Mouse (Mus musculus) CH12.LX (cell line): ENCODE measurements around the gene Tcl1b1. TPM values are rescaled to one million over a fixed set of nuclear protein-coding genes. Genes with fewer than 3 reads are reported as not detected.
"Not testable (repeated sequence)": the region's sequence is repeated elsewhere in the genome, so short reads cannot be mapped to it uniquely, and the experiment has no call there.

ENCODE experiments used
- DNase-seq: peaks from one replicate; pipeline ENCODE4 v3.0.0-alpha.2; 2013; ENCODE audit errors: extremely low read depth
- H3K27ac ChIP-seq: 2 replicates; pipeline ENCODE4 v1.5.1; 2012; ENCODE audit warnings: low read depth, mild to moderate bottlenecking, control low read depth, moderate library complexity; ENCODE audit not compliant: insufficient read depth
- H3K27me3 ChIP-seq: replicated peaks from 2 replicates; pipeline ENCODE3; 2012; ENCODE audit warnings: inconsistent platforms
- H3K36me3 ChIP-seq, 2 experiments: replicated peaks in 1 of 2; 2 replicates each; pipeline versions ENCODE3 to v1.6.1; 2012; ENCODE audit warnings: inconsistent platforms in 1 of 2, low read length in 1 of 2, mild to moderate bottlenecking in 1 of 2, mixed read lengths in 1 of 2, moderate library complexity in 1 of 2; ENCODE audit not compliant: control insufficient read depth in 1 of 2, insufficient read depth in 1 of 2
- H3K4me1 ChIP-seq, 2 experiments: 2 replicates each; pipeline ENCODE4 v1.6.1; 2012; ENCODE audit warnings: inconsistent platforms in 1 of 2, moderate library complexity in 1 of 2; ENCODE audit not compliant: insufficient read depth in 2 of 2, control insufficient read depth in 1 of 2
- H3K4me2 ChIP-seq: 2 replicates; pipeline ENCODE4 v1.6.1; 2012; ENCODE audit warnings: low read depth, mild to moderate bottlenecking, control low read depth; ENCODE audit not compliant: poor library complexity, insufficient read depth, severe bottlenecking
- H3K4me3 ChIP-seq, 3 experiments: fragments of 150-350 bp in 1 of 3; sonication (generic) in 1 of 3; replicated peaks in 1 of 3; 2 replicates each; pipeline versions ENCODE3 to v1.5.1; 2011 to 2012; ENCODE audit warnings: low read depth in 2 of 3, low read length in 2 of 3, mild to moderate bottlenecking in 2 of 3, moderate library complexity in 2 of 3, control low read depth in 1 of 3, improper control_type of control experiment in 1 of 3, inconsistent platforms in 1 of 3, mixed read lengths in 1 of 3; ENCODE audit not compliant: poor library complexity in 1 of 3
- H3K79me2 ChIP-seq: replicated peaks from 2 replicates; pipeline ENCODE4 v1.6.1; 2012; ENCODE audit warnings: mild to moderate bottlenecking, moderate library complexity; ENCODE audit not compliant: control insufficient read depth, poor library complexity, insufficient read depth, severe bottlenecking; ENCODE audit errors: extremely low read depth
- H3K9ac ChIP-seq: 2 replicates; pipeline ENCODE4 v1.6.1; 2012; ENCODE audit warnings: low read depth, mild to moderate bottlenecking, control low read depth, moderate library complexity; ENCODE audit not compliant: insufficient read depth
- H3K9me3 ChIP-seq: replicated peaks from 2 replicates; pipeline ENCODE3; 2012; ENCODE audit warnings: low read length, inconsistent platforms, mixed read lengths
- BHLHE40 ChIP-seq: IDR thresholded peaks from 2 replicates; pipeline ENCODE4 v1.6.1; 2011; ENCODE audit warnings: mild to moderate bottlenecking, low read depth, low read length, improper control_type of control experiment
- CHD1 ChIP-seq: IDR thresholded peaks from 2 replicates; pipeline ENCODE4 v1.6.1; 2012; ENCODE audit warnings: low read depth, low read length, improper control_type of control experiment, inconsistent platforms
- CHD2 ChIP-seq: IDR thresholded peaks from 2 replicates; pipeline ENCODE4 v1.6.1; 2011; ENCODE audit warnings: low read length, improper control_type of control experiment
- GABPA ChIP-seq: IDR thresholded peaks from 2 replicates; pipeline ENCODE4 v1.6.1; 2012; ENCODE audit warnings: low read depth, low read length, improper control_type of control experiment, inconsistent platforms; ENCODE audit not compliant: insufficient replicate concordance
- HCFC1 ChIP-seq: IDR thresholded peaks from 2 replicates; pipeline ENCODE4 v1.6.1; 2012; ENCODE audit warnings: low read depth, mild to moderate bottlenecking, inconsistent platforms, low read length, improper control_type of control experiment
- JUN ChIP-seq: IDR thresholded peaks from 2 replicates; pipeline ENCODE4 v1.6.1; 2011; ENCODE audit warnings: low read depth, mild to moderate bottlenecking, low read length, improper control_type of control experiment, moderate library complexity; ENCODE audit not compliant: insufficient read depth
- JUND ChIP-seq: conservative IDR thresholded peaks from 2 replicates; pipeline ENCODE4 v1.6.1; 2011; ENCODE audit warnings: low read depth, low read length, improper control_type of control experiment
- MAFK ChIP-seq: IDR thresholded peaks from 2 replicates; pipeline ENCODE4 v1.6.1; 2011; ENCODE audit warnings: low read length, improper control_type of control experiment; ENCODE audit not compliant: insufficient replicate concordance
- MAX ChIP-seq: IDR thresholded peaks from 2 replicates; pipeline ENCODE4 v1.6.1; 2011; ENCODE audit warnings: low read length, improper control_type of control experiment
- MAZ ChIP-seq: IDR thresholded peaks from 2 replicates; pipeline ENCODE4 v1.6.1; 2012; ENCODE audit warnings: low read depth, mild to moderate bottlenecking, inconsistent platforms, low read length, improper control_type of control experiment, moderate library complexity
- MXI1 ChIP-seq: IDR thresholded peaks from 2 replicates; pipeline ENCODE4 v1.6.1; 2011; ENCODE audit warnings: mild to moderate bottlenecking, low read depth, low read length, improper control_type of control experiment
- MYC ChIP-seq: IDR thresholded peaks from 2 replicates; pipeline ENCODE4 v1.6.1; 2011; ENCODE audit warnings: low read depth, mild to moderate bottlenecking, improper control_type of control experiment, low read length
- NELFE ChIP-seq: IDR thresholded peaks from 2 replicates; pipeline ENCODE4 v1.6.1; 2011; ENCODE audit warnings: low read depth, low read length, improper control_type of control experiment
- NRF1 ChIP-seq: IDR thresholded peaks from 2 replicates; pipeline ENCODE4 v1.6.1; 2014; ENCODE audit warnings: low read depth, mild to moderate bottlenecking, inconsistent platforms, low read length, improper control_type of control experiment, moderate library complexity
- POLR2AphosphoS2 ChIP-seq: IDR thresholded peaks from 2 replicates; pipeline ENCODE4 v1.6.1; 2011; ENCODE audit warnings: low read depth, low read length, improper control_type of control experiment
- RAD21 ChIP-seq: IDR thresholded peaks from 2 replicates; pipeline ENCODE4 v1.6.1; 2011; ENCODE audit warnings: low read depth, mild to moderate bottlenecking, low read length, improper control_type of control experiment, moderate library complexity
- RCOR1 ChIP-seq: conservative IDR thresholded peaks from 2 replicates; pipeline ENCODE4 v1.6.1; 2012; ENCODE audit warnings: low read depth, mild to moderate bottlenecking, inconsistent platforms, low read length, improper control_type of control experiment
- SMC3 ChIP-seq: IDR thresholded peaks from 2 replicates; pipeline ENCODE4 v1.6.1; 2011; ENCODE audit warnings: low read depth, low read length, improper control_type of control experiment
- TCF12 ChIP-seq: IDR thresholded peaks from 2 replicates; pipeline ENCODE4 v1.6.1; 2014; ENCODE audit warnings: low read depth, mild to moderate bottlenecking, inconsistent platforms, low read length, improper control_type of control experiment
- UBTF ChIP-seq: IDR thresholded peaks from 2 replicates; pipeline ENCODE4 v1.6.1; 2012; ENCODE audit warnings: low read depth, mild to moderate bottlenecking, inconsistent platforms, low read length, improper control_type of control experiment, moderate library complexity
- USF1 ChIP-seq: IDR thresholded peaks from 2 replicates; pipeline ENCODE4 v1.6.1; 2014; ENCODE audit warnings: low read depth, mild to moderate bottlenecking, inconsistent platforms, low read length, improper control_type of control experiment
- ZMIZ1 ChIP-seq: IDR thresholded peaks from 2 replicates; pipeline ENCODE4 v1.6.1; 2012; ENCODE audit warnings: low read depth, mild to moderate bottlenecking, inconsistent platforms, low read length, improper control_type of control experiment
- dilution Hi-C: fragments of 300-500 bp; cut with MboI; formaldehyde crosslinking; loops from 2 replicates; pipeline ENCODE4 v1.14.3; 2020; ENCODE audit warnings: low sequenced_read_pairs; ENCODE audit not compliant: extremely low pct_unique_long_range_greater_than_20kb, extremely low pct_ligation_motif_present
- in situ Hi-C: fragments of 300-500 bp; cut with MboI; formaldehyde crosslinking; loops from 3 replicates; pipeline ENCODE4 v1.14.3; 2019; ENCODE audit warnings: low sequenced_read_pairs, low pct_ligation_motif_present, low pct_unique_long_range_greater_than_20kb, mixed read lengths
- polyA plus RNA-seq: library from polyadenylated mRNA; unstranded; fragments of >175 nt; gene quantifications from 2 replicates; pipeline ENCODE4 v1.2.1, GENCODE M21; 2012; ENCODE audit warnings: low read depth; ENCODE audit not compliant: insufficient read length
- total RNA-seq, 2 experiments: library from RNA; depleted of rRNA; stranded (reverse); fragments of 300-350 nt in 1 of 2; fragments of >200 nt in 1 of 2; gene quantifications; 2 replicates each; pipeline ENCODE4 v1.2.3; 2012 to 2014

The Tcl1b1 gene
- total and polyA plus RNA-seq, 3 experiments, result not detected

- Histone ChIP-seq H3K9ac (no peak within 1 kb of the TSS), H3K27ac (no peak within 1 kb of the TSS), H3K4me1 (no peaks in the 10 kb centered on the region), H3K36me3 (no peaks in the 10 kb centered on the region), H3K27me3 (peaks cover 40% of the 10 kb centered on the region), H3K4me3 (no peak within 1 kb of the TSS), H3K4me2 (no peak within 1 kb of the TSS), H3K79me2 (no peaks in the 10 kb centered on the region), H3K9me3 (peaks cover 4% of the 10 kb centered on the region)
- dilution Hi-C loops, result no loop called here
- no peak for DNase-seq
- in situ Hi-C loops, result no loop called here
- no peak for TF ChIP-seq CHD1
- no peak for TF ChIP-seq JUND
- no peak for TF ChIP-seq POLR2AphosphoS2
- TF ChIP-seq JUN, result no peak
Measured at GRCm38 (mm10) chr12:105145714-105146113, 13.8 kb upstream of the Tcl1b1 start, which contains the start of gene Tcl1b2. Gene Tcl1b2, plus strand, starts transcription at chr12:105146014.

- dilution Hi-C loops, H3K9ac ChIP-seq, H3K79me2 ChIP-seq, H3K27ac ChIP-seq, in situ Hi-C loops, H3K36me3 ChIP-seq, H3K4me3 ChIP-seq, H3K4me2 ChIP-seq, H3K4me1 ChIP-seq, H3K9me3 ChIP-seq, DNase-seq: not testable (repeated sequence)
- H3K27me3 ChIP-seq, result peaks cover 23% of the 10 kb centered on the region
Measured at GRCm38 (mm10) chr12:105155286-105155685, 4.2 kb upstream of the Tcl1b1 start.

GRCm38 (mm10) chr12:105158842-105159241 lies 648 bp upstream of the Tcl1b1 start:
- no peak overlapping the region for H3K27ac ChIP-seq
- no peaks in the 10 kb centered on the region for H3K79me2 ChIP-seq
- no peak overlapping the region for H3K4me2 ChIP-seq
- H3K9me3 ChIP-seq, result no peaks in the 10 kb centered on the region
- in situ Hi-C loops (no loop called here), dilution Hi-C loops (no loop called here)
- DNase-seq, result no peak
- peaks cover 25% of the 10 kb centered on the region for H3K27me3 ChIP-seq
- H3K4me1 ChIP-seq, result no peaks in the 10 kb centered on the region
- H3K9ac ChIP-seq, result no peak overlapping the region
- no peak overlapping the region for H3K4me3 ChIP-seq
- no peaks in the 10 kb centered on the region for H3K36me3 ChIP-seq
- no peak for TF ChIP-seq MAX
- TF ChIP-seq GABPA, result no peak
- no peak for TF ChIP-seq MXI1
- TF ChIP-seq BHLHE40, result no peak
- TF ChIP-seq NELFE, result no peak
- no peak for TF ChIP-seq RCOR1
- TF ChIP-seq TCF12, result no peak
- TF ChIP-seq RAD21, result no peak
- TF ChIP-seq MYC, result no peak
- no peak for TF ChIP-seq CHD1
- TF ChIP-seq HCFC1, result no peak
- no peak for TF ChIP-seq MAFK
- TF ChIP-seq CHD2, result no peak
- TF ChIP-seq ZMIZ1, result no peak
- TF ChIP-seq MAZ, result no peak
- TF ChIP-seq UBTF, result no peak
- no peak for TF ChIP-seq NRF1
- no peak for TF ChIP-seq SMC3
- no peak for TF ChIP-seq POLR2AphosphoS2
- no peak for TF ChIP-seq USF1
